Mouse (Mus musculus): ENCODE measurements around the gene Zfp184. TPM values are rescaled to one million over a fixed set of nuclear protein-coding genes. Genes with fewer than 3 reads are reported as not detected.

Zfp184 gene
- polyA plus RNA-seq, 1 experiment from 2014 or later = 0.89 TPM

- H3K4me1 ChIP-seq (replicated peaks) = peaks cover 35% of the 10 kb centered on the region
- H3K4me3 ChIP-seq (replicated peaks) = no peak overlapping the region
- H3K4me2 ChIP-seq = no peak overlapping the region
- DNase-seq (no peak), ATAC-seq (ENCODE audit: low read depth) (no peak)
- H3K9ac ChIP-seq = no peak overlapping the region
- H3K27me3 ChIP-seq = no peaks in the 10 kb centered on the region
- no peaks in the 10 kb centered on the region for H3K9me3 ChIP-seq (replicated peaks)
- H3K36me3 ChIP-seq = no peaks in the 10 kb centered on the region
- no peak overlapping the region for H3K27ac ChIP-seq
Observed at GRCm38 (mm10) chr13:21923417-21923816, 21.5 kb upstream of the Zfp184 start.

GRCm38 (mm10) chr13:21924734-21925335, 20.1 kb upstream of the Zfp184 start:
- peak; percentile 73 for DNase-seq
- H3K36me3 ChIP-seq = no peaks in the 10 kb centered on the region
- ATAC-seq (ENCODE audit: low read depth) = peak; percentile 67

GRCm38 (mm10) chr13:21930981-21931380, 13.9 kb upstream of the Zfp184 start:
- WGBS (ENCODE audit: insufficient replicate concordance) = 11% methylated on average over 10 of the region's 10 CpGs
- H3K4me3 ChIP-seq (replicated peaks) = peak overlapping the region; percentile 2; the same call in 1 of the 2 replicates
- ATAC-seq (ENCODE audit: low read depth) = peak; percentile 54

More at GRCm38 (mm10) chr13:21924734-21925335, 20.1 kb upstream of the Zfp184 start:
- Histone ChIP-seq H3K27ac (no peak overlapping the region), H3K4me2 (peak overlapping the region; percentile 65), H3K9me3 (replicated peaks) (no peaks in the 10 kb centered on the region), H3K9ac (peak overlapping the region; percentile 50), H3K4me1 (replicated peaks) (peaks cover 32% of the 10 kb centered on the region), H3K27me3 (no peaks in the 10 kb centered on the region), H3K4me3 (replicated peaks) (peak overlapping the region; percentile 49)
- WGBS (ENCODE audit: insufficient replicate concordance) = 3% methylated on average over 21 of the region's 21 CpGs

GRCm38 (mm10) chr13:21931740-21932139, 13.2 kb upstream of the Zfp184 start:
- 0 out of 2 replicates have a peak overlapping the region, but pooled peaks have one; percentile 2 for H3K4me3 ChIP-seq (replicated peaks)
- ATAC-seq (ENCODE audit: low read depth) = no peak
- WGBS (ENCODE audit: insufficient replicate concordance) = 48% methylated on average over 6 of the region's 6 CpGs

More at GRCm38 (mm10) chr13:21930981-21931380, 13.9 kb upstream of the Zfp184 start:
- no peak for DNase-seq
- H3K27ac ChIP-seq = no peak overlapping the region
- peaks cover 50% of the 10 kb centered on the region for H3K4me1 ChIP-seq (replicated peaks)
- no peak overlapping the region for H3K9ac ChIP-seq
- H3K27me3 ChIP-seq = no peaks in the 10 kb centered on the region
- no peaks in the 10 kb centered on the region for H3K9me3 ChIP-seq (replicated peaks)
- H3K4me2 ChIP-seq = peak overlapping the region; percentile 47
- H3K36me3 ChIP-seq = no peaks in the 10 kb centered on the region

GRCm38 (mm10) chr13:21933626-21934548, 11.0 kb upstream of the Zfp184 start:
- no peaks in the 10 kb centered on the region for H3K27me3 ChIP-seq
- H3K4me1 ChIP-seq (replicated peaks) = peaks cover 58% of the 10 kb centered on the region
- H3K9ac ChIP-seq = peak overlapping the region; percentile 59
- DNase-seq = peak; percentile 53
- no peaks in the 10 kb centered on the region for H3K36me3 ChIP-seq
- peak; percentile 51 for ATAC-seq (ENCODE audit: low read depth)
- peak overlapping the region; percentile 67 for H3K4me2 ChIP-seq
- peak overlapping the region; percentile 70 for H3K27ac ChIP-seq
- WGBS (ENCODE audit: insufficient replicate concordance) = 5% methylated on average over 28 of the region's 28 CpGs
- peak overlapping the region; percentile 54 for H3K4me3 ChIP-seq (replicated peaks)
- no peaks in the 10 kb centered on the region for H3K9me3 ChIP-seq (replicated peaks)

More at GRCm38 (mm10) chr13:21931740-21932139, 13.2 kb upstream of the Zfp184 start:
- Histone ChIP-seq H3K36me3 (no peaks in the 10 kb centered on the region), H3K27me3 (no peaks in the 10 kb centered on the region), H3K4me2 (peak overlapping the region; percentile 47), H3K9me3 (replicated peaks) (no peaks in the 10 kb centered on the region), H3K4me1 (replicated peaks) (peaks cover 56% of the 10 kb centered on the region), H3K9ac (no peak overlapping the region), H3K27ac (no peak overlapping the region)
- DNase-seq = no peak

GRCm38 (mm10) chr13:21934982-21935791, 9.7 kb upstream of the Zfp184 start:
- no peaks in the 10 kb centered on the region for H3K36me3 ChIP-seq
- DNase-seq (peak; percentile 75), ATAC-seq (ENCODE audit: low read depth) (no peak)
- no peaks in the 10 kb centered on the region for H3K27me3 ChIP-seq
- peak overlapping the region; percentile 56 for H3K4me3 ChIP-seq (replicated peaks)
- peak overlapping the region; percentile 59; the same call in 1 of the 2 replicates for H3K9ac ChIP-seq
- peak overlapping the region; percentile 72 for H3K4me2 ChIP-seq
- H3K9me3 ChIP-seq (replicated peaks) = no peaks in the 10 kb centered on the region
- peak overlapping the region; percentile 70; the same call in 1 of the 2 replicates for H3K27ac ChIP-seq
- H3K4me1 ChIP-seq (replicated peaks) = peaks cover 55% of the 10 kb centered on the region
- 9% methylated on average over 17 of the region's 17 CpGs for WGBS (ENCODE audit: insufficient replicate concordance)

GRCm38 (mm10) chr13:21935833-21936232, 9.1 kb upstream of the Zfp184 start:
- H3K4me2 ChIP-seq = peak overlapping the region; percentile 72
- WGBS (ENCODE audit: insufficient replicate concordance) = under 1% methylated on average over 7 of the region's 7 CpGs
- peak overlapping the region; percentile 56 for H3K4me3 ChIP-seq (replicated peaks)
- H3K4me1 ChIP-seq (replicated peaks) = peaks cover 51% of the 10 kb centered on the region
- peak overlapping the region; percentile 14; the same call in 1 of the 2 replicates for H3K27ac ChIP-seq
- ATAC-seq (ENCODE audit: low read depth) = no peak
- H3K27me3 ChIP-seq = no peaks in the 10 kb centered on the region
- H3K36me3 ChIP-seq = no peaks in the 10 kb centered on the region
- no peaks in the 10 kb centered on the region for H3K9me3 ChIP-seq (replicated peaks)
- H3K9ac ChIP-seq = peak overlapping the region; percentile 64
- no peak for DNase-seq

GRCm38 (mm10) chr13:21936968-21937367, 7.9 kb upstream of the Zfp184 start:
- Histone ChIP-seq H3K27me3 (no peaks in the 10 kb centered on the region), H3K9me3 (replicated peaks) (no peaks in the 10 kb centered on the region), H3K9ac (peak overlapping the region; percentile 64), H3K4me3 (replicated peaks) (peak overlapping the region; percentile 56), H3K36me3 (no peaks in the 10 kb centered on the region), H3K4me1 (replicated peaks) (peaks cover 50% of the 10 kb centered on the region), H3K27ac (peak overlapping the region; percentile 45; the same call in 1 of the 2 replicates), H3K4me2 (peak overlapping the region; percentile 72)
- DNase-seq (peak; percentile 89), ATAC-seq (ENCODE audit: low read depth) (peak; percentile 84)
- under 1% methylated on average over 17 of the region's 17 CpGs for WGBS (ENCODE audit: insufficient replicate concordance)

- DNase-seq (peak; percentile 85), ATAC-seq (ENCODE audit: low read depth) (peak; percentile 63)
- Histone ChIP-seq H3K9ac (peak overlapping the region; percentile 56), H3K4me2 (peak overlapping the region; percentile 72), H3K27ac (no peak overlapping the region), H3K27me3 (no peaks in the 10 kb centered on the region), H3K4me1 (replicated peaks) (peaks cover 38% of the 10 kb centered on the region), H3K4me3 (replicated peaks) (peak overlapping the region; percentile 57), H3K9me3 (replicated peaks) (no peaks in the 10 kb centered on the region), H3K36me3 (no peaks in the 10 kb centered on the region)
- WGBS (ENCODE audit: insufficient replicate concordance) = under 1% methylated on average over 19 of the region's 19 CpGs
Observed at GRCm38 (mm10) chr13:21940213-21940612, 4.7 kb upstream of the Zfp184 start.

- Histone ChIP-seq H3K4me1 (replicated peaks) (peaks cover 42% of the 10 kb centered on the region), H3K36me3 (no peaks in the 10 kb centered on the region), H3K27me3 (no peaks in the 10 kb centered on the region), H3K9ac (peak overlapping the region; percentile 56), H3K9me3 (replicated peaks) (no peaks in the 10 kb centered on the region), H3K4me3 (replicated peaks) (peak overlapping the region; percentile 57), H3K4me2 (peak overlapping the region; percentile 72), H3K27ac (no peak overlapping the region; the same call in 1 of the 2 replicates)
- under 1% methylated on average over 16 of the region's 16 CpGs for WGBS (ENCODE audit: insufficient replicate concordance)
- peak; percentile 40 for ATAC-seq (ENCODE audit: low read depth)
- DNase-seq = peak; percentile 73
Observed at GRCm38 (mm10) chr13:21940811-21941321, 4.0 kb upstream of the Zfp184 start.

Data from liver, embryonic 13.5 days (tissue).